Mouse (Mus musculus) gastrocnemius, postnatal 25 days (tissue): ENCODE measurements around the gene Ift20. TPM values are rescaled to one million over a fixed set of nuclear protein-coding genes. Genes with fewer than 3 reads are reported as not detected.
"Not testable (repeated sequence)": the region's sequence is repeated elsewhere in the genome, so short reads cannot be mapped to it uniquely, and the experiment has no call there.

Source experiments
- DNase-seq: peaks from one replicate; pipeline ENCODE4 v3.0.0; 2022
- total RNA-seq, 2 experiments: library from RNA; stranded (reverse); gene quantifications; 1 replicate in 1 of 2; 2 replicates in 1 of 2; pipeline ENCODE4 v1.2.3; 2021

Gene Ift20
- total RNA-seq, 2 experiments from 2014 or later: 21.4 to 21.7 TPM

DNA sequence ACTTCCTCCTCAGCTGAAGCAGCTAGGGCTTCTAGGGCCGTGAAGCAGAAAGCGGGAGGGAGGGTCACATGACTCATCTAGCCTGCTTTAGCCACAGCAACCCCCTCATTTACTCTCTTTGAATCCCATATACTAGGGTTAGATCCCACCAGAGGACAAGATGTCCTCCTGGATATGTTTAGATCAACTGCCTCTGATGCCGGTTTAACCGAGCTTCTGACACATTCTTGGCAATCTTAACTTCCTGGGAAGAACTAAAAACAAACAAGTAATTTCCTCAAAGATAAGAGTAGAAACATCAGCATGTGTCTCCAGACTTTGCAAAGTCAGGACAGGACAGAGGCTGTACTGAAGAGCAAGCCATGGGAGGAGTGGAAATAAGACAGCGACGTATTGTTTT, 30.6 kb downstream of the Ift20 start:
- no peak for DNase-seq

- DNase-seq: no peak
Observed at GRCm38 (mm10) chr11:78567614-78568013, 31.5 kb downstream of the Ift20 start.

GRCm38 (mm10) chr11:78568827-78569226, 32.7 kb downstream of the Ift20 start:
- no peak for DNase-seq

DNA sequence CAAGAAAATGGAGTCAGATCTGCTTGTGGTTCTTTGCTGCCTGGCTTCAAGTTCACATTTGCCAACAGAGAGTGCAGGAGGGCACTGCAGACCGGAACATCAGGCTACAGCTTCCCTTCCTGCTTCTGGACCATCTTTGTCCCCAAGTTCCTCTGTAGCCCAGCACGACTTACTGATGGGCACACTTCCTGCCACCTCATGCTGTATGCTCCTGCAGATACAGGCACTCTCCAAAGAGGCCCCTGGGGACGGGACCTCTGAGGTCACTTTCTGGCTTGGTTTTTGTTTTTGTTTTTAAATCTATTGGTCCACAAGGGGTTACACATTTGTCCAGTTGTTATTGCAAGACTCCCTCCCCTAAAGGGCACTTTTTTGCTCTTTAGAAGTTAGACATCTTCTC, 33.6 kb downstream of the Ift20 start:
- DNase-seq: no peak

DNA sequence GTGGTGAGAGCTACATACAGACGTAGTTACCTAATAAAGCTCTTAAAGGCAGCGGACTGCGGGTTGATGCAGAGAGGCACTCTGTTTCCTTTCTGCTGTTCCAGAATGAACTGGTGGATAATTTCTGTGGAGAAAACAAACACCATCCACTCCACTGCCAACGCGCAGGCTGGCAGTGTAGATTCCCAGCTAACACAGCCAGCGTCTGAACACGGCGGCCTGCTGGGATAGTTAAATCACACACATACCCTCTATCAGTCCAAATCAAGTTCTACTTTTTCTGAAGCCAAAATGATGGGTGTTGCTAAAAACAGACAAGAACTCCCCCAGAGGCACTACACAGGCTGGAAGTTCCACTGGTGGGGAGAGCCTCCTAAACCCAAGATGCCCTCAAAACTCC, 35.3 kb downstream of the Ift20 start:
- no peak for DNase-seq

DNA sequence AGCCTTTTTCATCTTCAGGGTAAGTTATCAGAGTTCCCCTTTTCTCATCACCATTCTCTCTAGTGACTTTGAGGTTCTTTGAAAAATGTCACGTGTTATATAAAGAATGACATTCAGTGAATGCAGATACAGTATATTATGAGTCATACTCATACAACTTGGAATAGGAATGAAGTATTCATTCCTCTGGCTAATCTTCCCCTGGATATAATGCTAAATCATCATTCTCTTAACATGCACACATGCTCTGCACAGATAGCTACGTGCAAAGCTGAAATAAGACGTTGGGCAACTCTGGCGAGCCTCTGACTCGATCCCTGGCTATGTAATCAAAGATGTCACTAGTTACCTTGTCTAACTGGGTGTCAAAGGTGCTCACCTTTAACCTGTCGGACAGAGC, 35.7 kb downstream of the Ift20 start:
- DNase-seq: no peak

GRCm38 (mm10) chr11:78574031-78574430, 37.9 kb downstream of the Ift20 start:
- DNase-seq: not testable (repeated sequence)

DNA sequence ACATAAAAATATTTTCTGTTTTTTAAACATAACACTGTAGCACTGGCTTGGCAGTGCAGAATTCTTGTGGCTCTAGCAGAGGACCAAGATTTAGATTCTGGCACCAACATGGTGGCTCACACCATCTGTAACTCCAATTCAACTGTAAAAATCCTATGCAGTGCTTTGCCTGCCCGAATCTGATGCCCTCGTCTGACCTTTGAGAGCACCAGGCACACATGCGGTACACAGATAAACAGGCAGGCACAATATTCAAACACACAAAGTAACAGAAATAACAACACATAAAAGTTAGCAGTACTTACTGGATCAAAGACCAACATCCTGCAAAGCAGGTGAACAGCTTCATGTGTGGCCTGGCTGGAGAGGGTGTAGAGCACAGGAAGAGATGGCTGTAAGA, 38.4 kb downstream of the Ift20 start:
- DNase-seq: no peak

- DNase-seq: no peak
Observed at GRCm38 (mm10) chr11:78574975-78575374, 38.8 kb downstream of the Ift20 start.

DNA sequence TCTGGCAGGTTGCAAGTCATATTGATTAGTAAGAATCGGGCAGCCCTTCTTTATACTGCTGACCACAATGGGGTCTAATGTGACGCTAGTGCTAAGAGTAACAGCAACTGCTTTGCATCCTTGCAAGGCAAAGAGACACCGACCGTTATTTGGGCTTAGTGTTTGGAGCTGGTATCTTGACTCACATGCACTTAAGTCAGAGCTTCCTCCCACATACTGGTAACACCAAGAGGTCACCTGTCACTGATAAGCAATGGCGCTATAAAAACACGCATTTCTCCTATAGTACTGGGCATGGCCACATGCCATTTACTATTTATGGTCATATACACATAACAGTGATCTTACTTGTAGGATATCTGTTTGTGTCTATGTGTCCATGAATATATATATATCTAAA, 46.7 kb downstream of the Ift20 start:
- DNase-seq: no peak

- no peak for DNase-seq
Observed at GRCm38 (mm10) chr11:78586099-78586498, 49.9 kb downstream of the Ift20 start.

GRCm38 (mm10) chr11:78587677-78588076, 51.5 kb downstream of the Ift20 start:
- DNase-seq: not testable (repeated sequence)

Other genes with a start within 250 kb of the Ift20 start
- 1 to 10 TPM in 1 of 2 experiments, under 1 TPM in 1; 0.82 to 1.4 TPM for gene BC030499, start 245.5 kb upstream of the Ift20 start, total RNA-seq
- 1 to 10 TPM; 3.1 to 4.2 TPM for gene Spag5, start 234.8 kb upstream of the Ift20 start, total RNA-seq
- 1 to 10 TPM; 2.5 to 2.6 TPM for gene Aldoc, start 213.4 kb upstream of the Ift20 start, total RNA-seq
- gene Pigs, start 207.9 kb upstream of the Ift20 start, total RNA-seq: 10 to 100 TPM; 18.3 to 20.4 TPM
- 10 to 100 TPM in 1 of 2 experiments, 1 to 10 TPM in 1; 8.4 to 10.5 TPM for gene Unc119, start 192.9 kb upstream of the Ift20 start, total RNA-seq
- not detected for gene Foxn1, start 149.8 kb upstream of the Ift20 start, total RNA-seq
- not detected for gene Slc13a2, start 114.1 kb upstream of the Ift20 start, total RNA-seq
- gene Slc46a1, start 70.7 kb upstream of the Ift20 start, total RNA-seq: 1 to 10 TPM; 1.4 to 1.5 TPM
- gene Sarm1, start 38.6 kb upstream of the Ift20 start, total RNA-seq: under 1 TPM; 0.67 to 1.00 TPM
- 10 to 100 TPM; 11.0 to 12.5 TPM for gene Vtn, start 37.3 kb upstream of the Ift20 start, total RNA-seq
- not detected for gene Sebox, start 32.9 kb upstream of the Ift20 start, total RNA-seq
- 10 to 100 TPM; 12.3 to 13.6 TPM for gene Tmem199, start 24.2 kb upstream of the Ift20 start, total RNA-seq
- gene Poldip2, start 24.2 kb upstream of the Ift20 start, total RNA-seq: 100 to 1,000 TPM in 1 of 2 experiments, 10 to 100 TPM in 1; 97.5 to 106 TPM
- 10 to 100 TPM; 35.9 to 38.0 TPM for gene Tnfaip1, start within 50 bp of the Ift20 start, total RNA-seq
- gene Tmem97, start 14.4 kb downstream of the Ift20 start, total RNA-seq: 1 to 10 TPM; 3.2 to 3.7 TPM
- 1 to 10 TPM; 5.6 to 5.7 TPM for gene Nlk, start 161.0 kb downstream of the Ift20 start, total RNA-seq
- 1 to 10 TPM; 9.5 to 10.0 TPM for gene Ccnq, start 215.4 kb downstream of the Ift20 start, total RNA-seq